ENCODE assay signal across 26 mouse cellular contexts in genomic region chr11:76015814-76016213, GRCm38 (mm10). TPM values are rescaled to one million over a fixed set of nuclear protein-coding genes. Genes with fewer than 3 reads are reported as not detected.
"Had no signal": no experiment of that assay in that cellular context is flagged by ENCODE, and none has a peak within 500 bp of the region (broad histone marks: within the 10 kb centered on the region; RNA-seq: fewer than 3 reads in every experiment).

No protein-coding gene starts in this region.

- H3K4me3 ChIP-seq: heart, adult 2 months; heart, embryonic 10.5 days; heart, embryonic 12.5 days; hindbrain, embryonic 10.5 days; hindbrain, embryonic 12.5 days; layer of hippocampus, adult 2 months; left cerebral cortex, adult 2 months; limb, embryonic 10.5 days; limb, embryonic 12.5 days; liver, embryonic 12.5 days had no signal

- H3K9me3 ChIP-seq: heart, embryonic 10.5 days; heart, embryonic 12.5 days; hindbrain, embryonic 10.5 days; hindbrain, embryonic 12.5 days; limb, embryonic 10.5 days; limb, embryonic 12.5 days; liver, embryonic 12.5 days had no signal

- H3K4me1 ChIP-seq: heart, embryonic 12.5 days; hindbrain, embryonic 10.5 days; hindbrain, embryonic 12.5 days; liver, embryonic 12.5 days had no signal

- DNase-seq: gastrocnemius, postnatal 14 days; gastrocnemius, postnatal 36 days; heart, adult 11 months; heart, adult 2 months; heart, postnatal 10 days; heart, postnatal 4 days; kidney, adult 11 months; kidney, adult 8-10 months; kidney, postnatal 10 days; kidney, postnatal 25 days; kidney, postnatal 4 days had no signal

- H3K27ac ChIP-seq: heart, adult 2 months; heart, embryonic 10.5 days; hindbrain, embryonic 10.5 days; hindbrain, embryonic 12.5 days; hindbrain, embryonic 14.5 days; hindbrain, postnatal 0 days; layer of hippocampus, adult 2 months; left cerebral cortex, adult 2 months; limb, embryonic 10.5 days; limb, embryonic 12.5 days; liver, embryonic 12.5 days; liver, embryonic 14.5 days had no signal

- H3K9ac ChIP-seq: heart, embryonic 12.5 days; hindbrain, embryonic 12.5 days; hindbrain, embryonic 14.5 days; limb, embryonic 12.5 days; liver, embryonic 12.5 days; liver, embryonic 14.5 days had no signal

- H3K36me3 ChIP-seq: heart, embryonic 10.5 days; heart, embryonic 12.5 days; hindbrain, embryonic 10.5 days; hindbrain, embryonic 12.5 days; liver, embryonic 12.5 days had no signal

- H3K27me3 ChIP-seq: heart, embryonic 12.5 days; hindbrain, embryonic 12.5 days; limb, embryonic 12.5 days had no signal

RNA-seq across cellular contexts. Expression of gene 1700016K19Rik, which starts 16.1 kb away (rescaled TPM):
- total RNA-seq: gastrocnemius, adult 8-10 months; gastrocnemius, postnatal 14 days; gastrocnemius, postnatal 36 days; heart, adult 2 months; heart, postnatal 10 days; heart, postnatal 25 days; heart, postnatal 4 days; liver, adult 2 months had no signal
- polyA plus RNA-seq: heart, embryonic 10.5 days; liver, embryonic 12.5 days; liver, embryonic 14.5 days had no signal
